Mouse (Mus musculus): ENCODE measurements around the gene Pomc.

DNA sequence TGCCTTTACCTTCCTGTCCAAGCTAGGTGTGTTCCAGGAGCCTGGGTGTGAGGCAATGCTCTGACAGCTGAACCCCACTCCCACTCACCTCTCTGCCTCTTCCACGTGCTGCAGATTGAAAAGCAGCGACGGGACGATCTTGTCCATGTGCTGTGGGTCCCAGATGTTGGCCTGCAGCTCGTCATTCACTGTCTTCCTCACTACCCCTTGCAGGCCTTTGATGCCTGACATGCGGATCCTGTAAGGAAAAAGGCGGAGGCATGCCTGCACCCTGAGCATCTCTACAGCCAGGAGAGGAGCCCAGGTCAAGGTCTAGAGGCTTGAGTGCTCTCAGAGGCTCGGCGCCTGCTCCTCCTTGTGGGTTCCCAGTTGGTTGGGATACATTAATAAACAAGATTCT lies 29.7 kb downstream of the Pomc start:
- TF ChIP-seq POLR2A (IDR thresholded peaks at IDR 0.05; ENCODE audit: control insufficient read depth, low read depth, low read length) = no peak
- no peak for TF ChIP-seq CTCF (IDR thresholded peaks at IDR 0.05; ENCODE audit: control insufficient read depth, insufficient read depth, insufficient replicate concordance, low read depth, low read length)
